Mouse (Mus musculus): Measurements from ENCODE around the gene Pank2.

- TF ChIP-seq CTCF (IDR thresholded peaks at IDR 0.05; ENCODE audit: borderline replicate concordance, insufficient read depth, low read depth, low read length) (no peak), POLR2A (IDR thresholded peaks at IDR 0.05; ENCODE audit: borderline replicate concordance, insufficient read depth, low read length) (no peak)
Observed at GRCm38 (mm10) chr2:131258693-131259092, 3.6 kb upstream of the Pank2 start.
